Mouse (Mus musculus) midbrain, embryonic 16.5 days (tissue): ENCODE data around the gene Igfbp4. TPM values are rescaled to one million over a fixed set of nuclear protein-coding genes. Genes with fewer than 3 reads are reported as not detected.

Experiments
- ATAC-seq: fragments of 200-750 bp; cut with Nextera tagmentation; 2 replicates; pipeline ENCODE4 v1.8.0; 2017; ENCODE audit warnings: moderate TSS enrichment
- H3K27ac ChIP-seq: fragments of 300-500 bp; sonication (generic); 2 replicates; pipeline ENCODE4 v1.5.1; 2014; ENCODE audit warnings: mild to moderate bottlenecking, low read length, mixed read lengths
- H3K27me3 ChIP-seq: fragments of 300-500 bp; sonication (generic); 2 replicates; pipeline ENCODE4 v1.6.1; 2014; ENCODE audit warnings: low read depth, low read length, mixed read lengths; ENCODE audit not compliant: control insufficient read depth, insufficient read depth
- H3K36me3 ChIP-seq: fragments of 300-500 bp; sonication (generic); 2 replicates; pipeline ENCODE4 v1.6.1; 2014; ENCODE audit warnings: mild to moderate bottlenecking, low read length, moderate library complexity, mixed read lengths; ENCODE audit not compliant: control insufficient read depth, insufficient read depth
- H3K4me1 ChIP-seq: fragments of 300-500 bp; sonication (generic); 2 replicates; pipeline ENCODE4 v1.6.1; 2014; ENCODE audit warnings: mild to moderate bottlenecking, low read length, mixed read lengths; ENCODE audit not compliant: control insufficient read depth, insufficient read depth
- H3K4me2 ChIP-seq: fragments of 300-500 bp; sonication (generic); 2 replicates; pipeline ENCODE4 v1.6.1; 2014; ENCODE audit warnings: mild to moderate bottlenecking, low read length, mixed read lengths
- H3K4me3 ChIP-seq: fragments of 300-500 bp; sonication (generic); 2 replicates; pipeline ENCODE4 v1.5.1; 2014; ENCODE audit warnings: low read depth, mild to moderate bottlenecking, low read length, moderate library complexity, mixed read lengths
- H3K9ac ChIP-seq: fragments of 300-500 bp; sonication (generic); 2 replicates; pipeline ENCODE4 v1.6.1; 2014; ENCODE audit warnings: low read depth, low read length, mixed read lengths
- H3K9me3 ChIP-seq: fragments of 300-500 bp; sonication (generic); replicated peaks from 2 replicates; pipeline ENCODE4 v1.6.1; 2014; ENCODE audit warnings: mild to moderate bottlenecking, low read length, mixed read lengths; ENCODE audit not compliant: control insufficient read depth, poor library complexity, severe bottlenecking
- WGBS: fragments of 180-500 bp; shearing (Covaris S2); extraction: QIAGEN DNeasy Blood & Tissue Kit; methylation state at CpG from one replicate; pipeline ENCODE4 v1.1.7; 2014; 5-methylcytosine and 5-hydroxymethylcytosine counted together
- polyA plus RNA-seq: library from polyadenylated mRNA; unstranded; fragments of >200 nt; fragmentation: Nextera tagmentation; extraction: Ambion mirVana; gene quantifications from 2 replicates; pipeline ENCODE4 v1.2.1, GENCODE M21; 2015

The Igfbp4 gene
- polyA plus RNA-seq, 1 experiment from 2014 or later: 117 TPM

GRCm38 (mm10) chr11:99047120-99047519 lies 6.1 kb downstream of the Igfbp4 start:
- H3K9ac ChIP-seq: no peak overlapping the region
- no peak overlapping the region for H3K4me2 ChIP-seq
- 48% methylated on average over 5 of the region's 5 CpGs for WGBS
- no peaks in the 10 kb centered on the region for H3K9me3 ChIP-seq
- no peaks in the 10 kb centered on the region for H3K27me3 ChIP-seq
- no peak for ATAC-seq
- no peak overlapping the region for H3K4me3 ChIP-seq
- no peaks in the 10 kb centered on the region; the same call in none of the 2 replicates for H3K4me1 ChIP-seq
- no peaks in the 10 kb centered on the region for H3K36me3 ChIP-seq
- H3K27ac ChIP-seq: no peak overlapping the region

GRCm38 (mm10) chr11:99047643-99048042 lies 6.6 kb downstream of the Igfbp4 start:
- no peak for ATAC-seq
- no peak overlapping the region for H3K27ac ChIP-seq
- H3K36me3 ChIP-seq: no peaks in the 10 kb centered on the region
- no peak overlapping the region for H3K9ac ChIP-seq
- no peaks in the 10 kb centered on the region; the same call in none of the 2 replicates for H3K4me1 ChIP-seq
- H3K4me3 ChIP-seq: no peak overlapping the region
- H3K9me3 ChIP-seq: no peaks in the 10 kb centered on the region
- WGBS: 64% methylated on average over 2 of the region's 2 CpGs
- no peak overlapping the region for H3K4me2 ChIP-seq
- H3K27me3 ChIP-seq: no peaks in the 10 kb centered on the region

GRCm38 (mm10) chr11:99055143-99055542 lies 14.1 kb downstream of the Igfbp4 start:
- WGBS: 65% methylated on average over 4 of the region's 4 CpGs
- peaks cover 11% of the 10 kb centered on the region; the same call in 1 of the 2 replicates for H3K9me3 ChIP-seq

GRCm38 (mm10) chr11:99055571-99056452 lies 14.8 kb downstream of the Igfbp4 start:
- H3K27ac ChIP-seq: no peak overlapping the region
- H3K9ac ChIP-seq: no peak overlapping the region
- no peaks in the 10 kb centered on the region for H3K36me3 ChIP-seq
- peaks cover 11% of the 10 kb centered on the region; the same call in 1 of the 2 replicates for H3K9me3 ChIP-seq
- 4% methylated on average over 8 of the region's 8 CpGs for WGBS
- no peak for ATAC-seq
- H3K4me3 ChIP-seq: no peak overlapping the region
- H3K4me2 ChIP-seq: no peak overlapping the region
- no peaks in the 10 kb centered on the region for H3K27me3 ChIP-seq
- no peaks in the 10 kb centered on the region; the same call in 1 of the 2 replicates for H3K4me1 ChIP-seq

More at GRCm38 (mm10) chr11:99055143-99055542, 14.1 kb downstream of the Igfbp4 start:
- Histone ChIP-seq H3K4me3 (no peak overlapping the region), H3K27ac (no peak overlapping the region), H3K4me2 (no peak overlapping the region), H3K4me1 (no peaks in the 10 kb centered on the region; the same call in 1 of the 2 replicates), H3K27me3 (no peaks in the 10 kb centered on the region), H3K9ac (no peak overlapping the region), H3K36me3 (no peaks in the 10 kb centered on the region)
- no peak for ATAC-seq

GRCm38 (mm10) chr11:99060435-99060834 lies 19.4 kb downstream of the Igfbp4 start:
- no peak for ATAC-seq
- WGBS: 94% methylated on average over 3 of the region's 3 CpGs
- H3K4me3 ChIP-seq: no peak overlapping the region

GRCm38 (mm10) chr11:99062661-99063060 lies 21.6 kb downstream of the Igfbp4 start:
- H3K4me3 ChIP-seq: no peak overlapping the region
- H3K4me2 ChIP-seq: no peak overlapping the region
- H3K4me1 ChIP-seq: peaks cover 6% of the 10 kb centered on the region; the same call in 1 of the 2 replicates
- no peak for ATAC-seq
- 86% methylated on average over 7 of the region's 7 CpGs for WGBS
- no peak overlapping the region for H3K27ac ChIP-seq
- no peaks in the 10 kb centered on the region for H3K27me3 ChIP-seq
- H3K9ac ChIP-seq: no peak overlapping the region
- H3K9me3 ChIP-seq: peaks cover 11% of the 10 kb centered on the region; the same call in 1 of the 2 replicates
- H3K36me3 ChIP-seq: no peaks in the 10 kb centered on the region

More at GRCm38 (mm10) chr11:99060435-99060834, 19.4 kb downstream of the Igfbp4 start:
- peaks cover 6% of the 10 kb centered on the region; the same call in 1 of the 2 replicates for H3K4me1 ChIP-seq
- no peaks in the 10 kb centered on the region for H3K27me3 ChIP-seq
- H3K4me2 ChIP-seq: no peak overlapping the region
- H3K36me3 ChIP-seq: no peaks in the 10 kb centered on the region
- H3K27ac ChIP-seq: no peak overlapping the region
- H3K9me3 ChIP-seq: peaks cover 11% of the 10 kb centered on the region; the same call in 1 of the 2 replicates
- H3K9ac ChIP-seq: no peak overlapping the region

GRCm38 (mm10) chr11:99063406-99064131 lies 22.5 kb downstream of the Igfbp4 start:
- WGBS: 31% methylated on average over 8 of the region's 8 CpGs
- no peak for ATAC-seq
- 0 out of 2 replicates have a peak overlapping the region, but pooled peaks have one; percentile 15 for H3K9ac ChIP-seq

GRCm38 (mm10) chr11:99065353-99065752 lies 24.3 kb downstream of the Igfbp4 start:
- Histone ChIP-seq H3K9ac (no peak overlapping the region), H3K36me3 (no peaks in the 10 kb centered on the region), H3K4me2 (no peak overlapping the region), H3K27ac (no peak overlapping the region), H3K27me3 (no peaks in the 10 kb centered on the region), H3K4me3 (no peak overlapping the region), H3K4me1 (peaks cover 6% of the 10 kb centered on the region; the same call in 1 of the 2 replicates), H3K9me3 (no peaks in the 10 kb centered on the region)
- WGBS: 69% methylated on average over 3 of the region's 3 CpGs
- ATAC-seq: no peak

More at GRCm38 (mm10) chr11:99063406-99064131, 22.5 kb downstream of the Igfbp4 start:
- Histone ChIP-seq H3K4me3 (no peak overlapping the region), H3K27ac (no peak overlapping the region), H3K9me3 (peaks cover 11% of the 10 kb centered on the region; the same call in 1 of the 2 replicates), H3K27me3 (no peaks in the 10 kb centered on the region), H3K36me3 (no peaks in the 10 kb centered on the region), H3K4me2 (no peak overlapping the region), H3K4me1 (peaks cover 6% of the 10 kb centered on the region; the same call in 1 of the 2 replicates)
